Mouse (Mus musculus) left cerebral cortex, adult 9 months (tissue): ENCODE data around the gene Alkbh4.
A peak's percentile ranks its signal among the peaks of the same experiment; 100 is the strongest.
"Not testable (repeated sequence)": the region's sequence is repeated elsewhere in the genome, so short reads cannot be mapped to it uniquely, and the experiment has no call there.

ENCODE experiments used
- DNase-seq, 2 experiments: peaks; one replicate each; pipeline ENCODE4 v3.0.0; 2022; ENCODE audit warnings: low spot score in 2 of 2

Alkbh4 gene

DNA sequence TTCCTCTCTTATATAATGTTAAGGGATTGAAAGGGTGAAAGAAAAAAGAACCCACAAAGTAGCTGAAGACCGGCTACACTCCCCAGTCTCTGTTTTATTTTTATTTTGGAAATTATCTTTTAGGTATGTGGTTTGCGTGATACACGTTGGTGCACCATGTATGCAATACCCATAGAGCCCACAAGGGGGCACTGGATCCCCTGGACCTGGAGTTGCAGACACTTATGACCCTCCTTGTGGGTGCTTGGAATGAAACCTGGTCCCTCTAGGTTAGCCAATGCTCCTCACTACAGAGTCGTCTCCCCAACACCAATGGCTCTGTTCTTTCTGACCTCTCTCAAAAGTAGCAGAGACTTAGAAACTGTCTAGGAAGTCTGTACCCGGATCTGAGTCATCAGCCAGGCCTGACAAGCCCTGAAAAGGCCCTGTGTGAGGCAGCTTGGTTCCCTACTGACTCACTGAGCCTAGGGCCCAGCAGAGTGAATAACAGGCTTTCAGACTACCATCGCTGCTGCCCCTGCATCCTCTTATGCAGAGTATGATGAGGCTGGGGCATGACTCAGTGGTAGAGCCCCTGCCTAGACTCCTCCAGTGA, 7.3 kb downstream of the Alkbh4 start:
- DNase-seq: no peak

DNA sequence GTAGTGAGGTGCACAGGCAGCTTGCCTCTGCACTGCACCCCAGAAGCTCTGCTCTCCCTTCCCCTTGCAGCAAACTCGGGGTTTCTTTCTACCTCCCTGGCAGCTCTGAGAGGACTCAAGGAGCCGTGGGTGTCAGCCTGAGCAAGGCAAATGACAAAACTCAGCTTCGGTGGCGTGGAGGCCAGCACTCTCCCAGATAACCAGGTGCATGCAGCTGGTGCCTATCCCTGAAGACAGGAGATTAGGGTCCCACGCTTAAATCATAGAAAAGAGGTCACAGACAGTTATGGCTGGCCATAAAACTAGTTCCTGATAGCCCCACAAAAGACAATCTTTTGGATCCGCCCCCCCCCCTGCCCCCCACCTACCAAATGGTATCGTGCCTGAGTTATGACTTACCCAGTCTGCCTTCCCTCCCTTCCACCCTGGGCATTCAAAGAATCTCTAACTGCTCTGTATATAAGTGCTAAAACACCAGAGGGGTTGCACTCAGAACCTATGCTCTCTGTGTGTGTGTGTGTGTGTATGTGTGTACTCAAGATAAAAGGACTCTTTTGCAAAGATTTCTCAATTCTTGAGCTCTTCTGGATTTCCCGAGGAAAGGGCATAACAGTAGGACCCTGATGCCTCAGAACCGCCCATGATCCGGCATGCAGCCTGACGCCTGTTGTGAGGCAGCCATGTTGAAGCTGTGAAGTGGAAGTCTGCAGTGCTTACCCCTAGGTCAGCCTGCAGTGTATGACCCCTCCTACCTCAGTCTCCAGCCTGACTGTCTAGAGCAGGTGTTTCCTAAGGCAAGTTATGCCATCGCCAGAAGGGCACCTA, 8.9 kb downstream of the Alkbh4 start:
- no peak for DNase-seq

DNA sequence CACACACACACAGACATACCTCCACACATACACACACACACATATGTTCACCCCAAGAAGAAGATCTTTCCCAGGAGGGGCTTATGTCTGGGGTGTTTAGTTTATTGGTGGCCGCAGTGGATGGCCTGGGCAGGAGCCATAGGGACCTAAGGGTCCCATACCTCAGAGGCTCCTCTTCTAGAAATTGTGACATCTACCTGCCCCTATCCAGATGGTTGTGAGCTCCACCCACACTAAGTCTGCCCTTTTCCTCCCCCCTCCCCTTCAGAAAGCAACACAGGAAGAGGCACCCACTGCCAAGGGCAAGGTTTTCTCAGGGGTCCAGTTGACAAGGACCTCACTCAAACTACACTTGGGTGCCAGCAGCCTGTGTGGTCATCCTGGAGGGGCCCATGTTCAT, 11.0 kb downstream of the Alkbh4 start:
- DNase-seq: no peak

DNA sequence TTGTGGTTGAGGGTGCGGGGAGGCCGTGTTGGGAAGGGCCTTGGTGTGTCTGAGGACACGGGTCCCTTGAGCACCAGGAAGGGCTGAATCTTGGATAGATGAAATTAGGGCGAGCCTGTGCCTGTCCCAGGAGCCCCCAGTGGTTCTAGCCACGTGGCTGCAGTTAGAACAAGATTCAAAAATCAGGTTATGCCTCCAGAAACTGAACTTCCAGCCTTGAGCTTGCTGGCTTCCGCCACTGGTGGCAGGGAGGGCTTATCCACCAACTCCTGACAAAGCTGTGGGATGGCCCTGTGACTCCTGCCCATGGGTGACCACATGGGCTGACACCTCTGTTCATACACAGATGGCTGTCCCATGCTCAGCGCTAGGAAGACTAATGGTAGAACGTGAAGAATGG, 11.8 kb downstream of the Alkbh4 start:
- no peak for DNase-seq

DNA sequence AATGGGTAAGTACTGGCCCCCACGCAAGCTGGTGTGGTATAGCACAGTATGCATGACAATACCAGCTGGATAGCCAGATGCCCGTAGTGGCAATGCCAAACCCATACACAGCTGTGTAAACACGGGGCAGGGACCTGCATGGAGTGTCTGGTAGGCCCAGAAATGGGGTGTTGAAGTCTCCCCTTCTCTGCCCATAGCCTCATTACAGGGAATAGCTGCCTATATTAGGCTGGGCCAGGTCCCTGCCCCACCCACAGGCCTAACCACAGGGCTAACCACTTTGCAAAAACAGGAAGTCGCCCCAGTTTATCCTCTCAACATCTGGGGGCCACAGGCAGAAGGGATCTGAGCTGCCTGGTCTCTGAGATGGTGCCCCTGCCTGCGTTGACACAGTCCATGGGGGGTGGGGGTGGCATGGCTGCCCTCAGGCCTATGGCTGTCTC, 13.2 kb downstream of the Alkbh4 start:
- DNase-seq: not testable (repeated sequence)

DNA sequence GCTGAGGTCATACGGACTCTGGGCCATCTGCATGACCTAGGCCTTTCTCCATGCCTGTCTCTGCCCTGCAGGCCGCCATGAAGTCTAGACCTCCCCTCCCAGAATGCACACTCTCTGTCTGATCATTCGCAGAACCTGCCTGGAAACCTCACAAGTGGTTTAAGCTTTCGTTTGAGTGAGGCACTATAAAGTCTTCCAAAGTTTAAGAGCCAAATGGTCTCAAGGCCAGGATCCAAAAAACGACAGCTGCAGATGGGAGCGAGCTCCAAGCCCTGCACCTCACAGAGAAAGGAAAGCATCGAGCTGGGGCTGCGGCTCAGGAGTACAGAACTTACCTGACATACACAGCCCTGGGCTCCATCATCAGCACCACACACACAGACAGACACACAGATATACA, 16.4 kb downstream of the Alkbh4 start:
- no peak for DNase-seq

DNA sequence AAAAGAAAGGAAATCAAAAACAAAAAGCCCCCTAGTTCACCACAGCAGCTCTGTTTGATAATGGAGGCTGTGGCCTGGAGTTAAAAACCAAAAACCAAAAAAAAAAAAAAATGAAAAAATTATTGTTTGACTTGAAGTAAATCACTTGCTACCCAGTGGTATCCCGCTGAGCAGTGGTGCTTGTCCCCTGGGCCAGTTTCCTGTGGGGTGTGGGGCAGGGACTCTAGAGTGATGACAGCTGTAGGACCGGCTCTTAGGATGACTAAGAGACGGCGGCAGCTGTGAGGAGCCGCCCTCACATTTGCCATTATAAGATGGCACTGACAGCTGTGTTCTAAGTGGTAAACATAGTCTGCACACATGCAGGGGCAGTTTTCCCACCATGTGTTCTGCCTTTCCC, 19.5 kb downstream of the Alkbh4 start:
- DNase-seq: no peak

DNA sequence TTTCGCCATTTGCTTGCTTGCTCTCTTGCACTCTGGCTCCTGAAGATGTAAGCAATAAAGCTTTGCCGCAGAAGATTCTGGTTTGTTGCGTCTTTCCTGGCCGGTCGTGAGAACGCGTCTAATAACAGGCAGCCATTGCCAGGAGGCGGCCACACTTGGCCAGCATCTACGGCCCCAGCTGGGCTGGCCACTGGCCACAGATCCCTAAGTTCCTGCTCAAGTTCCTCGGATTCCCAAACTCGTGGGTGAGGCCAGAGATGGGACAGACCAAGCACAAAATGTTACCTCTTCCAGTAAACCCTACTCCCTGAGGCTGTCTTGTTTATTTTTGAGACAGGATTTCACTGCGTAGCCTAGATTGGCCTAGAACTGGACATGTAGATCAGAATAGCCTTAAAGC, 24.1 kb downstream of the Alkbh4 start:
- DNase-seq: not testable (repeated sequence)

DNA sequence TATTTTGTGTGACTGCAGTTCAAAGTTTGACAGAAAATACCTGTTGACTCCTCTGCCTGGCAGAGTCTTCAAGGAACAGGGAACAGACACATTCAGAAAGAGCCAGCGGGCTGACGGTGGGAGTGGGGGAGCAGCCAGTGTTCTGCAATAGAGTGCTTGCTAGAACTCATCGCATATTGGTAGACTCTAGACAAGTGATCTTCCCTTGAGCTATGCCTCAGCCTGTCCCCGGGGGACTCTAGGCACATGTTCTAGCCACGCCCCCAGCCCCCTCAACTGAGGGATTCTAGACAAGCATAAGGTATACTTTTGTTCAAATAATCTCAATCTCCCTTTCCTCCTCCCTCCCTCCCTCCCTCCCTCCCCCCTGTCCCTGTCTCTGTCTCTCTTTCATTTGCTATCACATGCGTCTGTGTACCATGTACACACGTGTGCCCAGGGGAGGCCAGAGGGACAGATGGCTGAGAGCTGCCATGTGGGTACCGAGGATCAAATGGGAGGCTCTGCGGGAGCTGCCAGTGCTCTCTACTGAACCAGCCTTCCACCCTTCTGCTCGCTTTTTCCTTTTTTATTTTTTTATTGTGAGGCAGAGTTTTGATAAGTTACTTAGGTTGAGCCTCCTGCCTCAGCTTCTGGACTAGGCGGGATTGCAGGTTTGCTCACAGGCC, 28.0 kb downstream of the Alkbh4 start:
- no peak for DNase-seq

DNA sequence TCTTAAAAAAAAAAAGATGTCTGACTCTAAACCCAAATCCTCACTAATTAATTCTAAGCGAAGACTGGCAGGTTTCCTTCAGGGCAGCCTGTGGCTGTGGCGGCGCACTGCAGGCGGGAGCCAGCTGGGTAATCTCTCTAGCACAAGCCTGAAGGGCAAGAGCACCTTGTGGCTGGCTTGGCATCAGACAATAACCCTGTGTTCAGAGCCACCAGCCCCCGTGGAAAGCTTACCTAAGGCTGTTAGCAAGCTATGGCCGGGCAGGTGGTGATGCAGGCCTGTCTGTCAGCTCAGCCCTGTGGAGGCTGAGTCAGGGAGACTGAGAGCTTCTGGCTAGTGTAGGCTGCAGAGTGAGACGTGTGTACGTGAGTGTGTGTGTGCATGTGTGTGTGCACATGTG, 29.3 kb downstream of the Alkbh4 start:
- DNase-seq: no peak

DNA sequence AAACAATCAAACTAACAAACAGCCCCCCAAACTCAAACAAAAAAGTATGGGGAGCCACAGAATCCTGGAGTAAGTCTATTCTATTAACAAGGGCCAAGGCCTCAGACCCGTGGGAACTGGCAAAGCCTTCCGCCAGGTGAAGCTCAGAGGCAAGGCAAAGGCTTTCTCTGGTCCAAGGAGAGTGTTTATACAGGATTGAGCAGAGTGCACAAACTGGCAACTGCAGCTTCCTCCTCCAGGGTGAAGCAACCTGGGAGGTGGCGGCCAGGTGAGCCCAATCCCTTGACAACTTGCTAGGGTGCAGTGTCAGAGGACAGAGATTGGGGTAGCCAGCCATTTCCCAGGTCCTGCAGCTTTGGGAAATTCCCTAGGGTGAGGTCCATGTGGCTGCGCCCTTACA, 31.4 kb downstream of the Alkbh4 start:
- no peak for DNase-seq

DNA sequence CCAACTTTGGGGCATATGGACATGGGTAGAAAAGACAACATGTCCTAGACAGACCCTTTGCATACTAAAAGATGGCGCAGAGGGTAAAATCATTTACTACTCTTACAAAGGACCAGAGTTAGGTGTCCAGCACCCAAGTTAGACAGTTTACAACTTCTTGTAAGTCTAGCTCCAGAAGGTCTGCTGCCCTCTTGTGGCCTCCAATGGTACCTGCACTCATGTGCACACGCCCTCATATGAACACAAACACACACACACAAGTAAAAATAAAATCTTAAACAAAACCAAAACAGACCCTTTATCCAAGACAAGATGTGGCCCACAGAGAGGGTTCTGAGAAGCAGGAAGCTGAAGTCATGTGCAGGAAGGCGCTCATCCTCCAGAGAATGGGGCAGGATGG, 32.1 kb downstream of the Alkbh4 start:
- no peak for DNase-seq

DNA sequence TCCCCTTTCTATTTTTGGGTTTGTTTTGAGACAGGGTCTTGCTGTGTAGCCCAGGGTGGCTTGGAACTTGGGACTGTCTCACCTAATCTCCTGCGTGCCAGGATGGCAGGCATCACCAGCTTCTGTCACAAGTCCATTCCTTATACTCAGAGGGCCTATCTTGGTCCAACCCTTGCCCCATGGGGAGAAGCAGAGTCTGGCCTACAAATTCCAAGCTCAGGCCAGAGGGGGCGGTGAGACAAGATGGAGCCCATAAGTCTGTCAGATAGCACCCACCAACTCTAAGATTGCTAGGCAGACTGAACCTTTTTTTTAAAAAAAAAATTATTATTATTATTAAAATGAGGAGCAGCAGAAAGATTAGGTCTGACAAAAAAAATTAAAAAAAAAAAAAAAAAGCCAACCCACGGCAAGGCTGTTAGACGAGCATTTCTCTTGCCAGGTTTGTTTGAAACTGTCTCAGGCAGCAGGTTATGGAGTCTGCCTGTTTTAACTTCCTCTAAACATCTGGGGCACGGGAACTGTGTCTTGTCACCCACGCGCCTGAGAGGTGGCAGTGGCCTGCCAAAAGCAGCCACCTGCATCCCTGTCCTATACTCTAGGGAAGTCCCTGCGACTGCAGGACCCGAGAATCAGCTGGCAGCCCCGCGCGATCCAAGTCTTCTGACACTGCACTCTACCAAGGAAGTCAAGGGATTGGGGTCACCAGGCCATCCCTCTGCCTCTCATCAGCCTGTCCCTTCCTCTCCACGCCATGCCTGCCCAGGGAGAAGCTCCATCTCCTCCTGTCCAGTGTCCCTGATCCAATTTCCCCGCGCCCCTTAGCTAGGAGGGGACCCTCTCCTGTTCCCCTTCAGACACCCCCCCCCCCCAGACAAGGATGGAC, 33.9 kb downstream of the Alkbh4 start:
- DNase-seq: peak in 1 of 2 experiments; percentile 55

DNA sequence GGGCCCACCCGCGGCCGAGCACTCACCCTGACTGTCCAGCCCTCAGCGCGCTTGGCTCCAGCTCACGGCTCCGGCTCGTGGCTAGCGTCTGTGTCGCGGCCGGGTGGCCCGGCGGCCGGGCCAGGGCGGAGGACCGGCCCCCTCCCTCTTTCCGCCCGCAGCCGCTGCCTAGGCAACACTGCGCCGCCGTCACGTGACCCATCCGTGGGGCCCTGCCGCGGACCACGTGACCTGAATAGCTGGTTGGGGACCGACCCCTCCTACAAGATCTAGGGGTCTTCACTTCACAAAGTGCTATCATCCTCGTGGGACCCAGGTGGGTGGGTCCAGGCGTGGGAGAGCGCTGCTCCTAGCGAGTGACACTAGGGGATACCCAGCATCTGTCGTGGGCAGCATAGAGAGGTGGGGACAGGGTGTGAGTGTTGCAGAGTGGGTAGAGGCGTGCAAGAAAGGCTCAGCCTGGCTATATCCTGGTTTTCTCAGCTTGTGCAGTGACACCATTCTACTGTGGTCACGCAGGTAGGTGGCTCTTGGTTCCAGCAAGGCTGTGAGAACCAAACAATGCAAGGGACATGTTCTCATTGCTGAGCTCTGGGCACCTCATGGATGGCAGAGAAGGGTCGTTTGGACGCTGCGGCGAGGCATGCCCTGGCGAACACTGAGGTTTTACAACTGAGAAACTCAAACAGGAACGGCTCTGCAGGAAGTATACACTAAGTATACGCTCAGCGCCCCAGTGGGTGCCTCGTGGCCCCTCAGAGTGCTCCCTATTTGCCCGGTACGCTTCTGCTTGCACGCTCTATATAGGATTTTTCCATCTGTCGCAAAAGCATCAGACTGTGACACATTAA, 34.8 kb downstream of the Alkbh4 start, which contains the start of gene Orai2:
Orai2 (minus strand) TSS at position 202 of the 851 bp plus-strand sequence.
- peak; percentile 63 to 88 for DNase-seq

DNA sequence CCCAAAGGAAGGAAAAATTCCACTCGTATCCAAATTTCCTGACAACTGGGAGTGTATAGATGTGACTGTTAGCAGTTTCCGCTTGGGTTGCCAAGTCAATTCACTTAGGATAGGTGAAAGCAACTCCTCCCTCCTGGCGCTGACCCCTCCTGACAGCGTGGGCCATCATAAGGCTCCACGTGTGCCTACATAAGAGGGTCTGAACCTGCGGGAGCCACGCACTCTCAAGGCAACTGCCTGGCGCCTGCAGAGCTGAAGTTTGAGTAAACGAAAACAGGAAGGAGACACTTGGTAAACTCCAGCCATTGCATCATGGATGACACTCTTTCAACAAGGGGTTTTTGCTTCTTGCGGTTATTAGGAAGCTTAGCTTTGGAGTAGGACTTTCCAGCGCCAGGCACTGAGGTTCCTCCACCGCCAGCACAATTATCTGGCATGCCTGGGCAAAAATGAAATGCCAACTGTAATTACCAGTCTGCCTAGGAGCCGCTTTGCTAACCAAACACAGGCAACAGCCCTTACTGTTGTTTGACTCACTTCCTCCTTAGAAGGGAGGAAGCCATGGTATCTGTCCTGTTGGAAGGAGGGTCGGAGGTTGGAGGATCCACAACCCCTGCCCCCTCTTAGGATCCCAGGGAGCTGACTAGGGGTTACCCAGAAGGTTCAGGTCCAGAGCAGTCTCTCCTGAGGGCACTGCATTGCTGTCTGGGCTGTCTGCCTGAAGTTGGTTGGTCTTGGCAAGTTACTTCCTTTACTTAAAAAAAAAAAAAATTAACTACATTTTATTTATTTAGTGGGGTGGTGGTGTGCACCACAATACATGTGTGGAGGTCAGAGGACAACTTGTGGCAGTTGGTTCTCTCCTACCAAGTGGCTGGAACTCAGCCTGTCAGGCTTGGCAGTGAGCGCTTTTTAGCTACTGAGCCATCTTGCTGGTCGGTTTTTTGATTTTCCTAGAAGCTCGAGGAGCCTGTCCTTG, 35.7 kb downstream of the Alkbh4 start:
- DNase-seq: peak in 1 of 2 experiments; percentile 27

DNA sequence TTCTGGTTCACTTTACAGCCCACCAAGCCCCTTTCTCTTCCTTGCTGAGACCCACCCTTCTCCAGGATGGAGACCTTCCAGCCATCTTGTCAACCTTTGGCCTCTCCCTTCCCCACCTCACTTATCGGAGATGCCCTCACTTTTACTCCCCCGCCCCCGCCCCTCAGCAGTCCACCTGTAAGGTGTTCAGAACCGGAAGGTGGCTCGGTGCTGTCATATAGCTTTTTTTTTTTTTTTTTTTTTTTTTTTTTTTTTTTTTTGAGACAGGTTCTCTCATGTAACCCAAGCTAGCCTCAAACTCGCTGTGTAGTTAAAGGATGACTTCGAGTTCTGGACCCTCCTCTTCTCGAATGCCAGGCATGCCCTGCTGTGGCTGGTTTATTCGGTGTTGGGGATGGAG, 37.0 kb downstream of the Alkbh4 start:
- DNase-seq: no peak

DNA sequence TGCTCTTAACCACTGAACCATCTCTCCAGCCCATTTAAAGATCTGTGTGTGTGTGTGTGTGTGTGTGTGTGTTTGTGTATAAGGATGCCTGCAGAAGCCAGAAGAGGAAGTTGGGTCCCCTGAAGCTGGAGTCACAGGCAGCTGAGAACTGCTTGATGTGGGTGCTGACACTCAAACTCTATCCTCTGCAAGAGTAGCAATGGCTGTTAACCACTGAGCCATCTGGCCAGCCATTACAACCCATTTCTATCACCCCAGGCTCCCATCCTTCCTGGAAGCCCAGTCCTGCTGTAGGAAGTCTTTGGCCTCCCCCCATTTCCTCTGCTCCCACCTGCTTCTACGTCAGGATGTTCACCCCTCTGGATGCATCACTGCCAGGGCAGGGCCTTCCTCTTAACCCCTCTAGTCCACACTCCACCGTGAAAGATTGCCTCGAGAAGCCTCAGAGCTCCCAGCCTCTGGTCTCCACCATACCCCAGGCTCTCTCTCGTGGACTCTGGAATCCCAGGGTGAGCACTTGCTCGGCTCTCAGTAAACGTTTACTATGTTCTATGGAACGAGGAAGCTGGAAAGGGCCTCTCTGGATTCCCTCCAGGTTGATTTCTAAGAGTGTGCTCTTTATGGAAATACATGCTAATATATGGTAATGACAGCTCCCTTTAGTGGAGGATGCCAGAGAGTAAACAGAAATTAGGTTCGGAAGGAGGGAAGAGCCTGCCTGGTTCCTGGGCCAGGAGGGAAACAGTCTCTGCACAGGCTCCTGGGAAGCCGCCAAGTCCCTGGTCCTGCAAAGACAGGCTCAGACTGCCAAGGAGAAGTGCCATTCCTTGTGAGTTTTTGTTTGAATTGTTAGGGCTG, 37.9 kb downstream of the Alkbh4 start:
- DNase-seq: peak in 1 of 2 experiments; percentile 61

DNA sequence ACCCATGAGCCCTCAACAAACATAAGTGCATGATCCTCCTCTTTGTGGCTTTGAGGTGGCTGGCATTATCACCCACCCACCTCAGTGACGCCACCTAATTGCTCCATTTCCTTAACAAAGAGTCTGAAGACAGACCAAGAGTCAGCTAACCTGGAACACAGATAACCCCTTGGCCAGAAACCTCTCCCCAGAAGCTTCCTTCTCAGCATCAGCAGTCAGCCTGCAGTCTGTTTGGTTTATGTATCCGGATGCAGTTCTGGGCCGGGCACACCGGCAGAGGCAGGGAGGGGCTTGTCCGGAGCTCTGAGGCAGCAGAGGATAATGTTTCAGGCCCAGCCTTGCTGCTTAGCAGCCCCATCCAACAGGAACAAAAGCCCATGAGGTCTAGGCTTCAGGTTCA, 43.6 kb downstream of the Alkbh4 start:
- no peak for DNase-seq

DNA sequence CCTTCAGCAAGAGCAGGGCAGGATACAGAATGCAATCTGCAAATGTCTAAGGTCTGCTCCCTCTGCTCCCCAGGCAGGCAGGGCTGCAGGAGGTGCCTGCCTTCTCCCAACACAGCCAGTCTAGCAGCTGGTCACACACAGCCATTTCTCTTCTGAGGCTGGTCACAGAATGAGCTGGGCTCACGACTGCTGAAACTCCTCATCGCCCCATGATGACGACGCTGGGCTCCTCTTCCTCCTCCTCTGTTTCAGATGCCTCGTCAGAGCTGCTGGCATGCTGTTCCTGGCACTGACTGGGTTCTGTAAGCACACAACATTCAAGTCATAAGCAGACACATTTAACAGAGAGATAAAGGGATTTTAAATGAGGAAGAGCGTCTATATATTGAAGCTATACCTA, 45.3 kb downstream of the Alkbh4 start:
- no peak for DNase-seq
